Mouse (Mus musculus): ENCODE data around the gene Dock9. TPM values are rescaled to one million over a fixed set of nuclear protein-coding genes. Genes with fewer than 3 reads are reported as not detected.

Gene Dock9
- polyA plus RNA-seq, 1 experiment from 2014 or later = 6.4 TPM

DNA sequence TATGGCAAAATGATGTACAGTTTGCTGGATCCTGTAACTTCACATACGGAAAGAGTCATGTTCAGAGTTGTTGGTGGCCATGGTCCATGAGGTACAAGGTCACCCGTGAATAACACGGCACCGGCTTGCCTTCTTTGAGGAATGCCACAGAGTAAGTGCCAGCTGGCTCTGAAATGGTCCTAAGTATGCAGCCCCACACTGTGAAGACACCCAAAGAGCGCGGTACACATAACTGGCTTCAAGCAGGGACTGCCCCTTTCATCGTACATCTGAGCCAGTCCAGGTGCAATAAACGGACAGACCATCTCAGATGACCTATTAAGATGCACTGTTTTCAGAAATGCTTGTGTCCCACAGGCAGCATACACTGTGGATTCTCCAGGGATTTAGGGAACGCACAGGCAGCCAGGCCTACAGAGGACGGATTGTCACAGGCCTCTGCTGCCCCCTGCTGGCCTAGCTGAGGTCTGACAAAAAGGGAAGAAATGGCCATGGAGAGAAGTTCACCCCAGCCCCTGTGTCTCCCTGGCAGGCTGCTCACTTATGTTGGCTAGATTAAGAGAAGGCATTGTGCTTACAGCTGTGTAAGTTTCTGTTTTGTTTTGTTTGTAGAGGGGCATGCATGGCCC is 208.4 kb downstream of the Dock9 start:
- Histone ChIP-seq H3K4me2 (replicated peaks; ENCODE audit: low read depth) (no peak overlapping the region), H3K36me3 (ENCODE audit: control insufficient read depth, insufficient read depth, low read length) (peaks cover 5% of the 10 kb centered on the region; the same call in 1 of the 2 replicates), H3K9ac (ENCODE audit: low read length) (no peak overlapping the region), H3K27me3 (ENCODE audit: control insufficient read depth, insufficient read depth, low read length) (no peaks in the 10 kb centered on the region), H3K4me1 (replicated peaks; ENCODE audit: control insufficient read depth, insufficient read depth) (no peaks in the 10 kb centered on the region; the same call in 1 of the 2 replicates), H3K27ac (replicated peaks) (no peak overlapping the region), H3K9me3 (ENCODE audit: control insufficient read depth, low read length) (no peaks in the 10 kb centered on the region), H3K4me3 (ENCODE audit: low read depth, low read length) (no peak overlapping the region)
- TF ChIP-seq EP300 (optimal IDR thresholded peaks at IDR 0.05) (no peak), CTCF (IDR thresholded peaks at IDR 0.05; ENCODE audit: low read depth) (peak; percentile 95)
- ATAC-seq (ENCODE audit: low FRiP score, low TSS enrichment) (peak; percentile 62), DNase-seq (ENCODE audit: low spot score) (peak; percentile 78)
- WGBS = 53% methylated on average over 10 of the region's 10 CpGs

DNA sequence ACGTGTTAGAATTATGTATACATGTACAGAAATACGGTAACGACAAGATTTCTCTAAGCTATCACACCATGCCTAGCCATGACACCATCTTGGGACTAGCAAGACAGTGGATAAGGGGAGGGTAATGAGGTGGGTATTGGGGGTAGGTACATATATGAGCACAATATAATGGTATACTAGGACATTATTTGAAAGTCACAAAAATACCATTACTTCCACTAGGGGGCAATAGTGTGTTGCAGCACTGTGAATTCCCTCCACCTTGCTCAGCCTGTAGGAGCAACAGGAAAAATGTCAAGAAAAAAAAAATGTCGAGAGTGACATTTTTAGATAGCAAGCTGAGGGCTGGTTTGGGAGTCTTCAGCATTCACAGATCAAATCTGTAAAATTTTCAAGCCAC is 209.2 kb downstream of the Dock9 start:
- Histone ChIP-seq H3K36me3 (ENCODE audit: control insufficient read depth, insufficient read depth, low read length) (peaks cover 5% of the 10 kb centered on the region; the same call in 1 of the 2 replicates), H3K27me3 (ENCODE audit: control insufficient read depth, insufficient read depth, low read length) (no peaks in the 10 kb centered on the region), H3K4me3 (ENCODE audit: low read depth, low read length) (no peak overlapping the region), H3K27ac (replicated peaks) (no peak overlapping the region), H3K4me1 (replicated peaks; ENCODE audit: control insufficient read depth, insufficient read depth) (no peaks in the 10 kb centered on the region; the same call in 1 of the 2 replicates), H3K9ac (ENCODE audit: low read length) (no peak overlapping the region), H3K4me2 (replicated peaks; ENCODE audit: low read depth) (no peak overlapping the region), H3K9me3 (ENCODE audit: control insufficient read depth, low read length) (no peaks in the 10 kb centered on the region)
- ATAC-seq (ENCODE audit: low FRiP score, low TSS enrichment) (peak; percentile 21; the same call in 1 of the 2 replicates), DNase-seq (ENCODE audit: low spot score) (no peak)
- WGBS = 74% methylated on average over 4 of the region's 4 CpGs
- no peak for TF ChIP-seq EP300 (optimal IDR thresholded peaks at IDR 0.05)
- TF ChIP-seq CTCF (IDR thresholded peaks at IDR 0.05; ENCODE audit: low read depth) = peak; percentile 87

- ATAC-seq (ENCODE audit: low FRiP score, low TSS enrichment) = no peak
- no peaks in the 10 kb centered on the region for H3K9me3 ChIP-seq (ENCODE audit: control insufficient read depth, low read length)
- H3K4me3 ChIP-seq (ENCODE audit: low read depth, low read length) = no peak overlapping the region
- H3K9ac ChIP-seq (ENCODE audit: low read length) = no peak overlapping the region
- no peak overlapping the region for H3K27ac ChIP-seq (replicated peaks)
- H3K4me1 ChIP-seq (replicated peaks; ENCODE audit: control insufficient read depth, insufficient read depth) = no peaks in the 10 kb centered on the region; the same call in 1 of the 2 replicates
- no peak for DNase-seq (ENCODE audit: low spot score)
- 53% methylated on average over 21 of the region's 21 CpGs for WGBS
- H3K36me3 ChIP-seq (ENCODE audit: control insufficient read depth, insufficient read depth, low read length) = peaks cover 7% of the 10 kb centered on the region; the same call in 1 of the 2 replicates
- H3K4me2 ChIP-seq (replicated peaks; ENCODE audit: low read depth) = no peak overlapping the region
- no peak for TF ChIP-seq CTCF (IDR thresholded peaks at IDR 0.05; ENCODE audit: low read depth)
- TF ChIP-seq EP300 (optimal IDR thresholded peaks at IDR 0.05) = no peak
- no peaks in the 10 kb centered on the region for H3K27me3 ChIP-seq (ENCODE audit: control insufficient read depth, insufficient read depth, low read length)
Measured at GRCm38 (mm10) chr14:121585906-121586765, 211.5 kb downstream of the Dock9 start.

GRCm38 (mm10) chr14:121579055-121579454 is 218.6 kb downstream of the Dock9 start:
- whole genome bisulfite sequencing = 44% methylated on average over 3 of the region's 3 CpGs
- TF ChIP-seq EP300 (optimal IDR thresholded peaks at IDR 0.05) (no peak), CTCF (IDR thresholded peaks at IDR 0.05; ENCODE audit: low read depth) (peak; percentile 88)
- peaks cover 12% of the 10 kb centered on the region; the same call in 1 of the 2 replicates for H3K36me3 ChIP-seq (ENCODE audit: control insufficient read depth, insufficient read depth, low read length)

GRCm38 (mm10) chr14:121573391-121573790 is 224.2 kb downstream of the Dock9 start:
- Histone ChIP-seq H3K27ac (replicated peaks) (no peak overlapping the region), H3K4me2 (replicated peaks; ENCODE audit: low read depth) (no peak overlapping the region), H3K36me3 (ENCODE audit: control insufficient read depth, insufficient read depth, low read length) (peaks cover 7% of the 10 kb centered on the region; the same call in 1 of the 2 replicates), H3K4me3 (ENCODE audit: low read depth, low read length) (no peak overlapping the region), H3K4me1 (replicated peaks; ENCODE audit: control insufficient read depth, insufficient read depth) (no peaks in the 10 kb centered on the region), H3K27me3 (ENCODE audit: control insufficient read depth, insufficient read depth, low read length) (no peaks in the 10 kb centered on the region), H3K9ac (ENCODE audit: low read length) (no peak overlapping the region), H3K9me3 (ENCODE audit: control insufficient read depth, low read length) (no peaks in the 10 kb centered on the region)
- no peak for DNase-seq (ENCODE audit: low spot score)
- 94% methylated on average over 5 of the region's 5 CpGs for WGBS
- no peak for ATAC-seq (ENCODE audit: low FRiP score, low TSS enrichment)
- no peak for TF ChIP-seq EP300 (optimal IDR thresholded peaks at IDR 0.05)
- TF ChIP-seq CTCF (IDR thresholded peaks at IDR 0.05; ENCODE audit: low read depth) = no peak

More at GRCm38 (mm10) chr14:121579055-121579454, 218.6 kb downstream of the Dock9 start:
- no peaks in the 10 kb centered on the region for H3K9me3 ChIP-seq (ENCODE audit: control insufficient read depth, low read length)
- no peaks in the 10 kb centered on the region for H3K27me3 ChIP-seq (ENCODE audit: control insufficient read depth, insufficient read depth, low read length)
- H3K4me2 ChIP-seq (replicated peaks; ENCODE audit: low read depth) = no peak overlapping the region
- no peaks in the 10 kb centered on the region for H3K4me1 ChIP-seq (replicated peaks; ENCODE audit: control insufficient read depth, insufficient read depth)
- H3K9ac ChIP-seq (ENCODE audit: low read length) = no peak overlapping the region
- DNase-seq (ENCODE audit: low spot score) = peak; percentile 59
- no peak for ATAC-seq (ENCODE audit: low FRiP score, low TSS enrichment)
- H3K4me3 ChIP-seq (ENCODE audit: low read depth, low read length) = no peak overlapping the region
- no peak overlapping the region for H3K27ac ChIP-seq (replicated peaks)

Data from stomach, postnatal 0 days (tissue).